Mouse (Mus musculus): ENCODE data around the gene Otud1. TPM values are rescaled to one million over a fixed set of nuclear protein-coding genes. Genes with fewer than 3 reads are reported as not detected.

The Otud1 gene
- polyA plus RNA-seq, 1 experiment from 2014 or later: 1.1 TPM

DNA sequence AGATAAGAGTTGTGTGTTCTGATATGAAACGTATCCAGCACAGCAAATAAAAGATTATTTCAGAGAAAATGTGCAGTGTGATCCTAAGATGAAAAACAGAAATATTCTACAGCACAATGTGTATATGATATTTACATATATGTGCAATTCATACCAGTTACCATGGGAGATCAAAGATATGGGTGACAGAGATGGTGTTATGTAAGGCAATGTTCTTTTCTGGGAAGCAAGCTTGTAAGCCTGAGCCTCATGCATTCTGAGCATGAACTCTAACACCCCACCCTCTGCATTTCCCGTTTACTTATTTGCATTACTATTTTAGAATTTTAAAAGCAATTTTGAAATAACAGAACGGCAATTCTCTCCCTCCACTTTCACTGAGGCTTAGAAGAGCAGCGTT is 11.4 kb upstream of the Otud1 start:
- Histone ChIP-seq H3K4me3 (ENCODE audit: low read depth, low read length) (no peak overlapping the region), H3K9me3 (replicated peaks; ENCODE audit: control insufficient read depth, low read length, poor library complexity, severe bottlenecking) (no peaks in the 10 kb centered on the region), H3K4me2 (ENCODE audit: low read length) (no peak overlapping the region), H3K9ac (ENCODE audit: low read depth, low read length) (no peak overlapping the region), H3K4me1 (ENCODE audit: control insufficient read depth, insufficient read depth, low read length) (no peaks in the 10 kb centered on the region), H3K36me3 (ENCODE audit: control insufficient read depth, insufficient read depth, low read length) (no peaks in the 10 kb centered on the region), H3K27me3 (ENCODE audit: control insufficient read depth, insufficient read depth, low read depth, low read length) (no peaks in the 10 kb centered on the region), H3K27ac (ENCODE audit: low read length) (no peak overlapping the region)
- WGBS: 74% methylated on average over 4 of the region's 4 CpGs
- ATAC-seq: no peak

GRCm38 (mm10) chr2:19646910-19647309 is 10.6 kb upstream of the Otud1 start:
- no peak overlapping the region for H3K4me2 ChIP-seq (ENCODE audit: low read length)

DNA sequence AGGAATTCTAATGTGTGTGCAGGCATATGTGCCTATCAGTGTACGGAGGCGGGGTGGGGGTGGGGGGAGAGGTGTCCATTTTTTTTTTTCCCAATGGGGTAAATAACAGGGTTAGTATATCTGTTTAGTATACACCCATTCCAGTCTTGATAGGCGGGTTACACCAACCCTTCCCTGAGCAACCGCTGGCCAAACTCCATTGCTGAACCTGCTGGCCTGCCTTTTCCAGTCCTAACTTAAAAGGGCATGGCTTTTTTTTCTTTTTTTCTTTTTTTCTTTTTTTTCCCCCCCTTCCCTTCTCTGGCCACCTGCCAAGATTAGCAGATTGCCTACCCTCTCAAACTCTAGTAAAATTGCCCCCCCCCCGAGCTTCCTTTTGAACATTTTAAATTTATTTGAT is 1.1 kb upstream of the Otud1 start:
- no peak overlapping the region for H3K9ac ChIP-seq (ENCODE audit: low read depth, low read length)
- ATAC-seq: no peak
- no peaks in the 10 kb centered on the region for H3K36me3 ChIP-seq (ENCODE audit: control insufficient read depth, insufficient read depth, low read length)
- H3K27ac ChIP-seq (ENCODE audit: low read length): no peak overlapping the region
- WGBS: 31% methylated on average over 5 of the region's 5 CpGs
- no peak overlapping the region for H3K4me3 ChIP-seq (ENCODE audit: low read depth, low read length)
- peak overlapping the region; percentile 84 for H3K4me2 ChIP-seq (ENCODE audit: low read length)
- H3K27me3 ChIP-seq (ENCODE audit: control insufficient read depth, insufficient read depth, low read depth, low read length): peaks cover 6% of the 10 kb centered on the region
- H3K4me1 ChIP-seq (ENCODE audit: control insufficient read depth, insufficient read depth, low read length): peaks cover 13% of the 10 kb centered on the region
- H3K9me3 ChIP-seq (replicated peaks; ENCODE audit: control insufficient read depth, low read length, poor library complexity, severe bottlenecking): no peaks in the 10 kb centered on the region

More at GRCm38 (mm10) chr2:19646910-19647309, 10.6 kb upstream of the Otud1 start:
- H3K4me3 ChIP-seq (ENCODE audit: low read depth, low read length): no peak overlapping the region
- H3K9ac ChIP-seq (ENCODE audit: low read depth, low read length): no peak overlapping the region
- H3K27me3 ChIP-seq (ENCODE audit: control insufficient read depth, insufficient read depth, low read depth, low read length): no peaks in the 10 kb centered on the region
- no peaks in the 10 kb centered on the region for H3K36me3 ChIP-seq (ENCODE audit: control insufficient read depth, insufficient read depth, low read length)
- ATAC-seq: no peak
- H3K9me3 ChIP-seq (replicated peaks; ENCODE audit: control insufficient read depth, low read length, poor library complexity, severe bottlenecking): no peaks in the 10 kb centered on the region
- 35% methylated on average over 1 of the region's 1 CpGs for WGBS
- H3K4me1 ChIP-seq (ENCODE audit: control insufficient read depth, insufficient read depth, low read length): no peaks in the 10 kb centered on the region
- no peak overlapping the region for H3K27ac ChIP-seq (ENCODE audit: low read length)

DNA sequence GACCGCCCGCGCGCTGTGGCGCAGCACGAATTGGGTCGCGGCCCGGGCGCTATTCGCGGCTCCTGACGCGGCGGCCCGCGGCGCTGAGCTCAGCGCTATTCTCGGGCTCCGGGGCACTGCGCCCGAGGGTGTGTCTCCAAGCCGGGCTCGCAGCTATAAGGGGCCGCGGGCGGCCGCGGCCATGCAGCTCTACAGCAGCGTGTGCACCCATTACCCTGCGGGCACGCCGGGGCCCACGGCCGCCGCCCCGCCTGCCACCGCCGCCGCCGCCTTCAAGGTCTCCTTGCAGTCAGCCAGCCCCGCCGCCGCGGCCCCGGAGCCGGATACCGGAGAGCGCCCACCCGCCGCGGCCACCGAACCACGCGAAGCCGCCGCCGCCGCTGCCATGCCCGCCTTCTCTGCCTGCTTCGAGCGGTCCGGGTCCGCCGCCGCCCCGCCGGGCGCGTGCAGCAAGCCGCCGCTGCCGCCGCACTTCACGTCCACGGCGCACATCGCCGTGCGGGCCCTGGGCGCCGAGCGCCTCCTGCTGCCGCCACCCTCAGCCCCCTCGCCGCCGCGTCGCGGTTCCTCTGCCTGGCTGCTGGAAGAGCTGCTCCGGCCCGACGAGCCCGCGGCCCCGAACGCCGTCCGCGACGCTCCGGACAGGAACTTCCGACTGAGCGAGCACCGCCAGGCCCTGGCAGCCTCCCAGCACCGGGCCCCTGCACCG is 483 bp downstream of the Otud1 start:
- Histone ChIP-seq H3K4me1 (ENCODE audit: control insufficient read depth, insufficient read depth, low read length) (peaks cover 13% of the 10 kb centered on the region), H3K27ac (ENCODE audit: low read length) (peak overlapping the region; percentile 81), H3K4me3 (ENCODE audit: low read depth, low read length) (peak overlapping the region; percentile 83), H3K9ac (ENCODE audit: low read depth, low read length) (peak overlapping the region; percentile 80), H3K36me3 (ENCODE audit: control insufficient read depth, insufficient read depth, low read length) (no peaks in the 10 kb centered on the region), H3K9me3 (replicated peaks; ENCODE audit: control insufficient read depth, low read length, poor library complexity, severe bottlenecking) (no peaks in the 10 kb centered on the region), H3K4me2 (ENCODE audit: low read length) (peak overlapping the region; percentile 84), H3K27me3 (ENCODE audit: control insufficient read depth, insufficient read depth, low read depth, low read length) (peaks cover 6% of the 10 kb centered on the region)
- 0% methylated on average over 56 of the region's 108 CpGs for WGBS
- peak; percentile 91 for ATAC-seq

- peaks cover 6% of the 10 kb centered on the region for H3K27me3 ChIP-seq (ENCODE audit: control insufficient read depth, insufficient read depth, low read depth, low read length)
- peak overlapping the region; percentile 80 for H3K9ac ChIP-seq (ENCODE audit: low read depth, low read length)
- H3K27ac ChIP-seq (ENCODE audit: low read length): peak overlapping the region; percentile 81; the same call in 1 of the 2 replicates
- no peaks in the 10 kb centered on the region for H3K36me3 ChIP-seq (ENCODE audit: control insufficient read depth, insufficient read depth, low read length)
- peaks cover 13% of the 10 kb centered on the region for H3K4me1 ChIP-seq (ENCODE audit: control insufficient read depth, insufficient read depth, low read length)
- ATAC-seq: 0 out of 2 replicates have a peak, but pooled peaks have one; percentile 0
- no peaks in the 10 kb centered on the region for H3K9me3 ChIP-seq (replicated peaks; ENCODE audit: control insufficient read depth, low read length, poor library complexity, severe bottlenecking)
- H3K4me3 ChIP-seq (ENCODE audit: low read depth, low read length): peak overlapping the region; percentile 83
- 1% methylated on average over 49 of the region's 49 CpGs for WGBS
- peak overlapping the region; percentile 84 for H3K4me2 ChIP-seq (ENCODE audit: low read length)
Measured at GRCm38 (mm10) chr2:19658661-19659384, 1.3 kb downstream of the Otud1 start.

GRCm38 (mm10) chr2:19660875-19661274 is 3.3 kb downstream of the Otud1 start:
- H3K9me3 ChIP-seq (replicated peaks; ENCODE audit: control insufficient read depth, low read length, poor library complexity, severe bottlenecking): no peaks in the 10 kb centered on the region
- ATAC-seq: no peak
- no peak overlapping the region for H3K27ac ChIP-seq (ENCODE audit: low read length)
- H3K4me3 ChIP-seq (ENCODE audit: low read depth, low read length): no peak overlapping the region
- peaks cover 13% of the 10 kb centered on the region for H3K4me1 ChIP-seq (ENCODE audit: control insufficient read depth, insufficient read depth, low read length)
- H3K9ac ChIP-seq (ENCODE audit: low read depth, low read length): no peak overlapping the region
- H3K27me3 ChIP-seq (ENCODE audit: control insufficient read depth, insufficient read depth, low read depth, low read length): peaks cover 1% of the 10 kb centered on the region
- 0 out of 2 replicates have a peak overlapping the region, but pooled peaks have one; percentile 12 for H3K4me2 ChIP-seq (ENCODE audit: low read length)
- no peaks in the 10 kb centered on the region for H3K36me3 ChIP-seq (ENCODE audit: control insufficient read depth, insufficient read depth, low read length)

DNA sequence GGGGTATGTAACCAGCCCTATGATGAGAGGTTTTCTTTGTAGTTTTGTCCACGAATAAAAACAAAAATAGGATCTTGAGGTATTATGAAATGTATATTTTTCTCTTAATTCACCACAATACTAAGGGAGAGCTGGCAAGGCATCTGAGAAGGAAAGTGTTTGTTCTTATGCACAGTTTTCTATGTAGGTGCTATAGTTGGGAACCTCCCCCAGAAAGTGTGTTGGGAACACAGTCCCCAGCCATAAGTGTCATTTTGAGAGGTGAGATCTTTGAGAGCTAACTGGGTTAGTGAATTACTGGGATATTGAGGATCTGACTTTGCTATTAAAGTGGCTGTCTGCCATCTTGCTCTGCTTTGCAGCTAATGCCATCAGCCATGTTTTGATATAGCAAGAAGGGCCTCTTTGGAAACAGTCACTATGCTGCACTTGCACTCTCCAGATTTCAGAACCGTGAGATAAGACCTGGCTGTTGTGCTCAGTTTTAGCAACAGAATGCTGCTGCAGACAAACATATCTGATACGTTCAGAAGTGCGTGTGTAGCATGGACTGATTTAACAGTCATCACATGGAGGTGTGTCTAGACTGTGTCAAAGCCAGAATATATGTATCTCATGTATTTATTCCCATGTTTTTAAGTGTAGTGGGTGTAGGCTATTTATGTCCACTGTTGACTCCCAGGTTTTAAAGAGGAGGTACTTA is 5.7 kb downstream of the Otud1 start:
- 81% methylated on average over 4 of the region's 4 CpGs for WGBS

DNA sequence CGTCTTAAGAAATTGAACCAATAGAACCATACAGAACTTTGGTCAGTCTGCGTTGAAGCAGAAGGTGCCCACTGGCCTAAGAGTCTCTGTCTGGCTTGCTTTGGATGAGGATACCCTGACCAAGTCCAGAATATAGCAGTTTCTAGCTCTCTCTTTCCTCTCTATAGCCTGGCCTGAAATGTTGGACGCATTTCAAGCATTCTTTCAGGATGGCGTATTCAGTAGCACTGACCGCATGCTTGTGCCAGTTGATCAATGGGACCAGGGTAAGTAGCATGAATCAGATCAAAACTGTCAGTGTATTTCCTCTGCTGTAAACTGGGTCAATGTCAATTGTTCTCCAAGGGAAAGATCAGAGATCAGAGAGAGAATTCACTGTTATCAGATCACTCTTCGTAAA is 6.6 kb downstream of the Otud1 start:
- ATAC-seq: peak; percentile 62; the same call in 1 of the 2 replicates
- Histone ChIP-seq H3K27ac (ENCODE audit: low read length) (no peak overlapping the region), H3K9ac (ENCODE audit: low read depth, low read length) (no peak overlapping the region), H3K4me1 (ENCODE audit: control insufficient read depth, insufficient read depth, low read length) (peaks cover 3% of the 10 kb centered on the region), H3K4me2 (ENCODE audit: low read length) (no peak overlapping the region), H3K4me3 (ENCODE audit: low read depth, low read length) (no peak overlapping the region), H3K9me3 (replicated peaks; ENCODE audit: control insufficient read depth, low read length, poor library complexity, severe bottlenecking) (no peaks in the 10 kb centered on the region), H3K27me3 (ENCODE audit: control insufficient read depth, insufficient read depth, low read depth, low read length) (no peaks in the 10 kb centered on the region; the same call in 1 of the 2 replicates), H3K36me3 (ENCODE audit: control insufficient read depth, insufficient read depth, low read length) (no peaks in the 10 kb centered on the region)
- 36% methylated on average over 6 of the region's 6 CpGs for WGBS

More for the DNA sequence above, 5.7 kb downstream of the Otud1 start:
- H3K27ac ChIP-seq (ENCODE audit: low read length): no peak overlapping the region
- H3K9me3 ChIP-seq (replicated peaks; ENCODE audit: control insufficient read depth, low read length, poor library complexity, severe bottlenecking): no peaks in the 10 kb centered on the region
- peaks cover 9% of the 10 kb centered on the region for H3K4me1 ChIP-seq (ENCODE audit: control insufficient read depth, insufficient read depth, low read length)
- H3K27me3 ChIP-seq (ENCODE audit: control insufficient read depth, insufficient read depth, low read depth, low read length): no peaks in the 10 kb centered on the region; the same call in none of the 2 replicates
- ATAC-seq: no peak
- no peaks in the 10 kb centered on the region for H3K36me3 ChIP-seq (ENCODE audit: control insufficient read depth, insufficient read depth, low read length)
- no peak overlapping the region for H3K4me3 ChIP-seq (ENCODE audit: low read depth, low read length)
- H3K9ac ChIP-seq (ENCODE audit: low read depth, low read length): no peak overlapping the region
- no peak overlapping the region for H3K4me2 ChIP-seq (ENCODE audit: low read length)

All from midbrain, embryonic 16.5 days (tissue).